Comparison of ENCODE assay signal across 18 mouse cellular contexts in the genomic region with DNA sequence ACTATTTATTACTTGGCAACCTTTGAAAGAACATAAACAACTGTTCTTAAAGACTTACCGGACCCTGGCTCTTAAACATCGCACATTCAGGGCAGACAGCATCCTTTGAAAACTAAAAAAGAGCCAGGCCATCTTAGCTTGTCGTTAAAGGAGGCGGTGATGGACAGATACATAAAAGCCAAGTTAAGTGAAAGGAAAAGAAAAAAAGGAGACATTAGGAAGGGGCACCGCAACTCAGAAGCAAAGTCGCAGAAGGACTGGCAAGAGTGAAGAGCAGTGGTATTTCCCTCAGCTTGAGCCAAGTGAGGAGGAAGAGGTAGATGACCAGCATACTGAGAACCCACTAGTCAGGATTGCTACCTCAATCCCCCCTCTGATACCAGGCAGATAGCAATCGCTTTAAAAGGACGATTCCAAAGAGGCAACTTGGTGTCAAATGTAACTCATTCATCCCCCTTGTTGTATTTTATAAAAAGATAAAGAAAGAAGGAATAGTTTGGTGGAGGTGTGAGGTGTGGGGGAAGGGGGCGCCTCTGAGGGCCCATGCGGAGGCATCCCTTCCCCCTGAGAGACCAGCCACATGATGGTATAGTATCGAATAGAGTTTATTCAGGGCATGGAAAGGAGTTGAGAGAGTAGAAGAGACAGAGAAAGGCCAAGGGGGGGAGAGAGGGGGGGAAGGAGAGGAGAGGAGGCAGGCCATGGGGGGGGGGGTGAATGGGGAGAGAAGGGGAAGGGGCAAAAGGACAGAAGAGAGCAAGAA. TPM values are rescaled to one million over a fixed set of nuclear protein-coding genes. Genes with fewer than 3 reads are reported as not detected.
DNase-seq lines count a peak whose midpoint lies in the region; ATAC-seq and TF ChIP-seq lines count a peak whose summit lies in the region.
"Had no signal": no experiment of that assay in that cellular context is flagged by ENCODE, and none has a peak within 500 bp of the region (broad histone marks: within the 10 kb centered on the region; RNA-seq: fewer than 3 reads in every experiment).

No protein-coding gene starts in this region.

- H3K4me2 ChIP-seq in hindbrain, embryonic 11.5 days (replicated peaks; ENCODE audit: low read depth, low read length): no peak overlapping the region
- H3K4me2 ChIP-seq in midbrain, embryonic 13.5 days (replicated peaks): no peak overlapping the region
- H3K4me2 ChIP-seq: embryonic facial prominence, embryonic 13.5 days had no signal

- H3K27me3 ChIP-seq in hindbrain, embryonic 11.5 days (ENCODE audit: control insufficient read depth, insufficient read depth, low read length): no peaks in the 10 kb centered on the region
- H3K27me3 ChIP-seq in midbrain, embryonic 13.5 days: no peaks in the 10 kb centered on the region
- H3K27me3 ChIP-seq: embryonic facial prominence, embryonic 13.5 days; Patski had no signal

- no peak overlapping the region for H3K4me3 ChIP-seq in layer of hippocampus, adult 2 months
- no peak overlapping the region for H3K4me3 ChIP-seq in hindbrain, embryonic 11.5 days (ENCODE audit: low read depth, low read length)
- no peak overlapping the region for H3K4me3 ChIP-seq in midbrain, embryonic 13.5 days (replicated peaks)
- no peak overlapping the region for H3K4me3 ChIP-seq in olfactory bulb, adult 2 months (ENCODE audit: insufficient read depth, low read depth, low read length)
- H3K4me3 ChIP-seq: embryonic facial prominence, embryonic 13.5 days; heart, adult 2 months had no signal

- H3K9me3 ChIP-seq in hindbrain, embryonic 11.5 days (ENCODE audit: control insufficient read depth, low read length): no peaks in the 10 kb centered on the region
- H3K9me3 ChIP-seq in midbrain, embryonic 13.5 days: peaks cover 4% of the 10 kb centered on the region; the same call in 1 of the 2 replicates
- H3K9me3 ChIP-seq: embryonic facial prominence, embryonic 13.5 days had no signal

- no peak for TF ChIP-seq POLR2A in olfactory bulb, adult 2 months (IDR thresholded peaks at IDR 0.05; ENCODE audit: insufficient read depth, low read depth, low read length)

- no peak for DNase-seq in layer of hippocampus, adult 2 months (ENCODE audit: low spot score in 2 of 2)
- DNase-seq in layer of hippocampus, adult 9-10 months (ENCODE audit: low spot score): no peak
- DNase-seq in hindbrain, embryonic 11.5 days (ENCODE audit: low spot score): no peak
- no peak for DNase-seq in ovary, adult 18-20 months (ENCODE audit: low spot score)
- DNase-seq in layer of hippocampus, postnatal 36 days: no peak
- DNase-seq: heart, adult 2 months; heart, postnatal 10 days; kidney, postnatal 10 days had no signal

- no peak for ATAC-seq in hindbrain, embryonic 11.5 days (ENCODE audit: low FRiP score)
- peak; percentile 28 for ATAC-seq in midbrain, embryonic 13.5 days
- no peak for ATAC-seq in CD4-positive, CD25-positive, alpha-beta regulatory T cell, adult 4 months
- ATAC-seq: intestine, embryonic 16.5 days; lung, postnatal 0 days; Patski had no signal

- 43% methylated on average over 11 of the region's 11 CpGs for WGBS in hindbrain, embryonic 11.5 days
- WGBS in midbrain, embryonic 13.5 days: 44% methylated on average over 11 of the region's 11 CpGs
- 71% methylated on average over 11 of the region's 11 CpGs for WGBS in olfactory bulb, adult 2 months

- TF ChIP-seq CTCF in layer of hippocampus, adult 2 months (conservative IDR thresholded peaks at IDR 0.05): no peak
- no peak for TF ChIP-seq CTCF in olfactory bulb, adult 2 months (IDR thresholded peaks at IDR 0.05; ENCODE audit: insufficient read depth, low read depth, low read length)

- H3K4me1 ChIP-seq in hindbrain, embryonic 11.5 days (replicated peaks; ENCODE audit: control insufficient read depth, insufficient read depth, low read length): no peaks in the 10 kb centered on the region; the same call in 1 of the 2 replicates
- H3K4me1 ChIP-seq in midbrain, embryonic 13.5 days (replicated peaks): peaks cover 12% of the 10 kb centered on the region
- no peaks in the 10 kb centered on the region for H3K4me1 ChIP-seq in olfactory bulb, adult 2 months (ENCODE audit: control insufficient read depth, insufficient read depth, low read length)
- H3K4me1 ChIP-seq: embryonic facial prominence, embryonic 13.5 days had no signal

- peak overlapping the region; percentile 83 for H3K27ac ChIP-seq in layer of hippocampus, adult 2 months
- H3K27ac ChIP-seq in hindbrain, embryonic 11.5 days (ENCODE audit: low read depth, low read length): peak overlapping the region; percentile 58; the same call in 1 of the 2 replicates
- peak overlapping the region; percentile 40; the same call in 1 of the 2 replicates for H3K27ac ChIP-seq in midbrain, embryonic 13.5 days
- H3K27ac ChIP-seq in olfactory bulb, adult 2 months (ENCODE audit: insufficient read depth, low read depth, low read length): 0 out of 2 replicates have a peak overlapping the region, but pooled peaks have one; percentile 6
- H3K27ac ChIP-seq: embryonic facial prominence, embryonic 13.5 days; heart, adult 2 months; liver, embryonic 14.5 days; stomach, postnatal 0 days had no signal

- H3K36me3 ChIP-seq in hindbrain, embryonic 11.5 days (ENCODE audit: control insufficient read depth, insufficient read depth, low read length): no peaks in the 10 kb centered on the region
- H3K36me3 ChIP-seq in midbrain, embryonic 13.5 days: no peaks in the 10 kb centered on the region
- H3K36me3 ChIP-seq: embryonic facial prominence, embryonic 13.5 days had no signal

- H3K9ac ChIP-seq in hindbrain, embryonic 11.5 days (ENCODE audit: low read depth, low read length): no peak overlapping the region
- H3K9ac ChIP-seq in midbrain, embryonic 13.5 days (replicated peaks): no peak overlapping the region
- H3K9ac ChIP-seq: embryonic facial prominence, embryonic 13.5 days; liver, embryonic 14.5 days had no signal

RNA-seq across cellular contexts. Expression of a gene that starts 31.4 kb away (rescaled TPM):
- total RNA-seq in layer of hippocampus, adult 2 months (2021): 100 to 1,000 TPM; 185 to 189 TPM
- polyA plus RNA-seq in hindbrain, embryonic 11.5 days (2014; fragmentation: Nextera tagmentation; extraction: Ambion mirVana): 118 and 131 TPM in 2 replicates
- 162 and 174 TPM in 2 replicates for polyA plus RNA-seq in midbrain, embryonic 13.5 days (2015; fragmentation: Nextera tagmentation; extraction: Ambion mirVana)
- polyA plus RNA-seq in olfactory bulb, adult 2 months (2012; ENCODE audit: insufficient read depth, insufficient read length, low replicate concordance, missing spikeins): not detected in 2 replicates
- polyA plus RNA-seq in CD4-positive, CD25-positive, alpha-beta regulatory T cell, adult 4 months (2017; shearing (Covaris generic)): not detected
- total RNA-seq in layer of hippocampus, postnatal 36 days (2021): 100 to 1,000 TPM; 198 to 211 TPM
- total RNA-seq: gastrocnemius, adult 8-10 months; heart, adult 2 months; heart, postnatal 10 days had no signal

Comparison
In these comparisons a context has a peak if more than half of its experiments do, and no peak if none do; other contexts are left out.
1. H3K27ac ChIP-seq: peak in every context shown above with its lines; median percentile 83 in layer of hippocampus, adult 2 months; 58 in hindbrain, embryonic 11.5 days; 40 in midbrain, embryonic 13.5 days; 6 in olfactory bulb, adult 2 months.
2. RNA of a gene that starts 31.4 kb away (polyA plus RNA-seq): 162 to 174 TPM in midbrain, embryonic 13.5 days, not detected in olfactory bulb, adult 2 months and 118 to 131 TPM in hindbrain, embryonic 11.5 days; not detected in CD4-positive, CD25-positive, alpha-beta regulatory T cell, adult 4 months; every median in the first group is over 100 times any median in the second.